Mouse (Mus musculus) myocyte (in vitro differentiated cells): ENCODE measurements around the gene Ergic1. TPM values are rescaled to one million over a fixed set of nuclear protein-coding genes. Genes with fewer than 3 reads are reported as not detected.

Source experiments
- H3K27me3 ChIP-seq: one replicate; pipeline ENCODE4 v1.6.1; 2011; ENCODE audit not compliant: control insufficient read depth, insufficient read depth, insufficient read length
- H3K36me3 ChIP-seq: one replicate; pipeline ENCODE4 v1.6.1; 2011; ENCODE audit not compliant: control insufficient read depth, insufficient read depth
- H3K4me2 ChIP-seq: one replicate; pipeline ENCODE4 v1.6.1; 2011; ENCODE audit warnings: low read depth, control low read depth
- H3K4me3 ChIP-seq: one replicate; pipeline ENCODE4 v1.5.1; 2011; ENCODE audit warnings: mild to moderate bottlenecking, control low read depth, moderate library complexity
- H3K79me2 ChIP-seq: one replicate; pipeline ENCODE4 v1.6.1; 2011; ENCODE audit not compliant: control insufficient read depth, insufficient read depth
- H3ac ChIP-seq: one replicate; pipeline ENCODE4 v1.6.1; 2011; ENCODE audit not compliant: control insufficient read depth, insufficient read length
- CEBPB ChIP-seq: IDR thresholded peaks from 2 replicates; pipeline ENCODE4 v1.6.1; 2011; ENCODE audit warnings: mild to moderate bottlenecking, moderate library complexity; ENCODE audit not compliant: poor library complexity, insufficient read depth, severe bottlenecking
- E2F4 ChIP-seq: IDR thresholded peaks from one replicate; pipeline ENCODE4 v1.6.1; 2011; ENCODE audit warnings: mild to moderate bottlenecking, control low read depth, moderate library complexity; ENCODE audit not compliant: insufficient read depth
- MAX ChIP-seq: IDR thresholded peaks from one replicate; pipeline ENCODE4 v1.6.1; 2011; ENCODE audit warnings: low read depth, mild to moderate bottlenecking, control low read depth
- MYOD1 ChIP-seq, 3 experiments: IDR thresholded peaks; one replicate each; pipeline ENCODE4 v1.6.1; 2011; ENCODE audit warnings: control low read depth in 2 of 3, low read depth in 2 of 3, mild to moderate bottlenecking in 2 of 3, moderate library complexity in 1 of 3; ENCODE audit not compliant: insufficient read length in 2 of 3, control insufficient read depth in 1 of 3
- MYOG ChIP-seq, 3 experiments: IDR thresholded peaks; one replicate each; pipeline ENCODE4 v1.6.1; 2011; ENCODE audit warnings: control low read depth in 2 of 3, low read depth in 2 of 3, mild to moderate bottlenecking in 2 of 3; ENCODE audit not compliant: insufficient read length in 2 of 3, control insufficient read depth in 1 of 3, insufficient read depth in 1 of 3
- POLR2A ChIP-seq: IDR thresholded peaks from one replicate; pipeline ENCODE4 v1.6.1; 2011; ENCODE audit warnings: low read depth, mild to moderate bottlenecking, control low read depth, moderate library complexity; ENCODE audit not compliant: insufficient read length
- POLR2AphosphoS2 ChIP-seq: IDR thresholded peaks from one replicate; pipeline ENCODE4 v1.6.1; 2011; ENCODE audit warnings: low read depth, control low read depth; ENCODE audit not compliant: insufficient read length
- REST ChIP-seq: IDR thresholded peaks from one replicate; pipeline ENCODE4 v1.6.1; 2011; ENCODE audit warnings: mild to moderate bottlenecking, control low read depth, moderate library complexity; ENCODE audit not compliant: insufficient read depth, insufficient read length
- SRF ChIP-seq: IDR thresholded peaks from one replicate; pipeline ENCODE4 v1.6.1; 2011; ENCODE audit warnings: low read depth; ENCODE audit not compliant: control insufficient read depth, insufficient read length
- TCF12 ChIP-seq: IDR thresholded peaks from one replicate; pipeline ENCODE4 v1.6.1; 2011; ENCODE audit warnings: mild to moderate bottlenecking, control low read depth; ENCODE audit not compliant: poor library complexity, insufficient read depth, severe bottlenecking
- TCF3 ChIP-seq: IDR thresholded peaks from one replicate; pipeline ENCODE4 v1.6.1; 2011; ENCODE audit warnings: low read depth, control low read depth; ENCODE audit not compliant: insufficient read length
- USF1 ChIP-seq: IDR thresholded peaks from one replicate; pipeline ENCODE4 v1.6.1; 2011; ENCODE audit warnings: low read depth, mild to moderate bottlenecking, control low read depth, moderate library complexity
- polyA plus RNA-seq: library from polyadenylated mRNA; unstranded; fragments of >200 nt; fragmentation: generic; extraction: Trizol; gene quantifications from one replicate; pipeline ENCODE4 v1.2.1, GENCODE M21; 2012; ENCODE audit warnings: missing spikeins

The Ergic1 gene
- polyA plus RNA-seq, 1 experiment: 102 TPM

GRCm38 (mm10) chr17:26584558-26585136 is 23.4 kb downstream of the Ergic1 start:
- H3K4me2 ChIP-seq: peak overlapping the region; percentile 75
- H3K36me3 ChIP-seq: no peaks in the 10 kb centered on the region
- H3ac ChIP-seq: no peak overlapping the region
- no peaks in the 10 kb centered on the region for H3K27me3 ChIP-seq
- H3K79me2 ChIP-seq: peaks cover 36% of the 10 kb centered on the region
- TF ChIP-seq TCF12: peak; percentile 30
- TF ChIP-seq USF1: no peak
- TF ChIP-seq REST: no peak
- TF ChIP-seq MYOG (IDR thresholded peaks at IDR 0.05; ENCODE audit: control insufficient read depth in 1 of 3, insufficient read depth in 1 of 3, insufficient read length in 2 of 3, low read depth in 2 of 3): peak in 2 of 3 experiments; percentile 38 to 89
- TF ChIP-seq CEBPB: no peak
- no peak for TF ChIP-seq E2F4
- no peak for TF ChIP-seq POLR2AphosphoS2
- no peak for TF ChIP-seq SRF
- peak; percentile 14 for TF ChIP-seq POLR2A
- no peak for TF ChIP-seq TCF3
- no peak for TF ChIP-seq MAX
- TF ChIP-seq MYOD1 (IDR thresholded peaks at IDR 0.05; ENCODE audit: control insufficient read depth in 1 of 3, insufficient read length in 2 of 3, low read depth in 2 of 3): peak in 2 of 3 experiments; percentile 80 to 81
- peak overlapping the region; percentile 3 for H3K4me3 ChIP-seq

- Histone ChIP-seq H3K4me3 (no peak overlapping the region), H3K79me2 (peaks cover 31% of the 10 kb centered on the region), H3K27me3 (no peaks in the 10 kb centered on the region), H3ac (no peak overlapping the region), H3K36me3 (no peaks in the 10 kb centered on the region), H3K4me2 (no peak overlapping the region)
- TF ChIP-seq E2F4: no peak
- TF ChIP-seq CEBPB: no peak
- no peak for TF ChIP-seq POLR2AphosphoS2
- TF ChIP-seq USF1: no peak
- TF ChIP-seq TCF3: no peak
- no peak for TF ChIP-seq TCF12
- TF ChIP-seq MAX: no peak
These were observed 26.7 kb downstream of the Ergic1 start for GRCm38 (mm10) chr17:26587961-26588487.

GRCm38 (mm10) chr17:26592510-26592909 is 31.2 kb downstream of the Ergic1 start:
- no peak for TF ChIP-seq MYOG (IDR thresholded peaks at IDR 0.05; ENCODE audit: control insufficient read depth in 1 of 3, insufficient read depth in 1 of 3, insufficient read length in 2 of 3, low read depth in 2 of 3)
- TF ChIP-seq CEBPB: peak; percentile 37; the same call in 1 of the 2 replicates
- H3K79me2 ChIP-seq: peaks cover 23% of the 10 kb centered on the region
- H3K27me3 ChIP-seq: no peaks in the 10 kb centered on the region
- H3K4me2 ChIP-seq: no peak overlapping the region
- H3K36me3 ChIP-seq: no peaks in the 10 kb centered on the region
- no peak overlapping the region for H3K4me3 ChIP-seq
- H3ac ChIP-seq: no peak overlapping the region

- Histone ChIP-seq H3K36me3 (no peaks in the 10 kb centered on the region), H3K4me2 (no peak overlapping the region), H3K4me3 (no peak overlapping the region), H3ac (no peak overlapping the region), H3K27me3 (no peaks in the 10 kb centered on the region), H3K79me2 (peaks cover 25% of the 10 kb centered on the region)
- TF ChIP-seq TCF12: no peak
- TF ChIP-seq USF1: no peak
- no peak for TF ChIP-seq TCF3
- TF ChIP-seq POLR2A: no peak
- TF ChIP-seq E2F4: no peak
- no peak for TF ChIP-seq MYOD1 (IDR thresholded peaks at IDR 0.05; ENCODE audit: control insufficient read depth in 1 of 3, insufficient read length in 2 of 3, low read depth in 2 of 3)
- no peak for TF ChIP-seq MAX
- TF ChIP-seq MYOG (IDR thresholded peaks at IDR 0.05; ENCODE audit: control insufficient read depth in 1 of 3, insufficient read depth in 1 of 3, insufficient read length in 2 of 3, low read depth in 2 of 3): no peak
- no peak for TF ChIP-seq SRF
- no peak for TF ChIP-seq POLR2AphosphoS2
- TF ChIP-seq REST: no peak
- TF ChIP-seq CEBPB: no peak
These were observed 31.9 kb downstream of the Ergic1 start for GRCm38 (mm10) chr17:26593199-26593598.

- H3K36me3 ChIP-seq: no peaks in the 10 kb centered on the region
- H3K27me3 ChIP-seq: no peaks in the 10 kb centered on the region
- H3ac ChIP-seq: no peak overlapping the region
- no peak overlapping the region for H3K4me3 ChIP-seq
- H3K4me2 ChIP-seq: no peak overlapping the region
- TF ChIP-seq POLR2AphosphoS2: no peak
- TF ChIP-seq MYOG (IDR thresholded peaks at IDR 0.05; ENCODE audit: control insufficient read depth in 1 of 3, insufficient read depth in 1 of 3, insufficient read length in 2 of 3, low read depth in 2 of 3): no peak
- no peak for TF ChIP-seq CEBPB
- no peak for TF ChIP-seq POLR2A
- no peak for TF ChIP-seq REST
- TF ChIP-seq MAX: no peak
- TF ChIP-seq TCF12: no peak
- TF ChIP-seq E2F4: no peak
- TF ChIP-seq SRF: no peak
- TF ChIP-seq MYOD1 (IDR thresholded peaks at IDR 0.05; ENCODE audit: control insufficient read depth in 1 of 3, insufficient read length in 2 of 3, low read depth in 2 of 3): no peak
- no peak for TF ChIP-seq TCF3
- no peak for TF ChIP-seq USF1
- peaks cover 25% of the 10 kb centered on the region for H3K79me2 ChIP-seq
These were observed 32.9 kb downstream of the Ergic1 start for GRCm38 (mm10) chr17:26594171-26594570.
